Mouse (Mus musculus) megakaryocyte progenitor cell, adult 5-6 weeks (primary cell): ENCODE data around the gene Slc12a1. TPM values are rescaled to one million over a fixed set of nuclear protein-coding genes. Genes with fewer than 3 reads are reported as not detected.
A peak's percentile ranks its signal among the peaks of the same experiment; 100 is the strongest.

Experiments
- ATAC-seq: replicated peaks from 2 replicates; pipeline ENCODE4 v1.8.0; 2016; ENCODE audit warnings: mild to moderate bottlenecking, moderate TSS enrichment, inconsistent platforms; ENCODE audit not compliant: poor library complexity
- total RNA-seq, 2 experiments: library from RNA; stranded (forward) in 1 of 2; stranded (reverse) in 1 of 2; fragments of 157-497, 149-512 nt in 1 of 2; fragments of 200-1000 nt in 1 of 2; gene quantifications; 2 replicates each; pipeline versions ENCODE4 v1.2.3 to v1.2.4; 2015 to 2017

Gene Slc12a1
- total RNA-seq, 2 experiments from 2014 or later = not detected

- no peak for ATAC-seq
These were observed 101.4 kb downstream of the Slc12a1 start for GRCm38 (mm10) chr2:125253699-125254098.

GRCm38 (mm10) chr2:125254630-125255029, 102.3 kb downstream of the Slc12a1 start:
- ATAC-seq = no peak

DNA sequence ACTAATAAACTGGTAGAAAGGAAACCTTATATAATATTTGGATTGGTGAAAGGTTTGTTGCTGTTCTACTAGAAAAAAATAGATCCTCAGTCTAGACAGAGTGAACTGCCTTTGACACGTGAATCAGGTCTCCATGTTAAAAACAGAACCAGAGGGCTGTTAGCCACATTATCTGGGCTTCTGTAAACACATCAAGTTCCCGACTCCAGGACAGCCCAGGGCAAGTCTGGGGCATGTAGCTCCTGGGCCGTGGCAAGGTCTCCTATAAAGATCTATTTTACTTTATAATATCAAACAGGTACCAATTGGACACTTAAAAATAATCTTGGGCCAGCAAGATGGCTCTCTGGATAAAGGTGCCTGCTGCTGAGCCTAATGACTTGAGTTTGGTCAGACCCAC, 103.6 kb downstream of the Slc12a1 start:
- no peak for ATAC-seq

GRCm38 (mm10) chr2:125259230-125260120, 107.2 kb downstream of the Slc12a1 start:
- ATAC-seq = peak; percentile 74

DNA sequence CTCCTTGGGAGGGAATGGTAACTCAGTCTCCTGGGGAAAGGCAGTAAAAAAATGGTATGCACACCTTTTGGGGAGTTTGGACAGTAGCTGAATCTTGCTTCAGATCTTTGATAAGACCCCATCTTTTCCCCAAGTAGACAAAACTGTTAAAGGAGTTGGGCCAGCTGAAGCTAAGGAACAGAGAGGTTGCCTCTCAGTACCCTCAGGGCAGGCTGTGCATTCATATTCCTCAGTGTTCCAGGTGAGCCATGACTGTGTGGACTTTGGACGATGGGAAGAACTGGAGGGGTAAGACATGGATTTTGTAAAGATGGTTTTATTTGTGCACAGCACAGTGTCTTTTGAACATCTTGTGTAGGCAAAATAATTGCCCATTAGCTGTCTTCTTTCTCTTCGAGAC, 108.0 kb downstream of the Slc12a1 start:
- no peak for ATAC-seq

DNA sequence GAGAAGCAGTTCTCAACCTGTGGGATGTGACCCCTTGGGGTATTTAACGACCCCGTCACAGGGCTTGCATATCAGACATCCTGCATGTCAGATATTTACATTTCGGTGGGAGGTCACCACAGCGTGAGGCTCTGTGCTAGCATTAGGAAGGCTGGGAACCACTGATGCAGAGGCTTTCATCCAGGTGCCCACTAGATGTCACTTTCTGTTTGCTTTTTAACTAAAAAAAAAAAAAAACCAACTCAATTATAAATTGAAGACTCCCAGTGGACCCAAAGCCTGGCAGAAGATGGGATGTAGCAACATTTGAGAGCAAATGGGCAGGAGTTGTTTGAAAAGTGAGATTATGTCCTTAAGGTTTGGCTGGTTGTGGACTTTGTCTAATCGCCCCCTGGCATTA, 110.8 kb downstream of the Slc12a1 start:
- peak; percentile 54 for ATAC-seq

GRCm38 (mm10) chr2:125263753-125264152, 111.4 kb downstream of the Slc12a1 start:
- no peak for ATAC-seq

DNA sequence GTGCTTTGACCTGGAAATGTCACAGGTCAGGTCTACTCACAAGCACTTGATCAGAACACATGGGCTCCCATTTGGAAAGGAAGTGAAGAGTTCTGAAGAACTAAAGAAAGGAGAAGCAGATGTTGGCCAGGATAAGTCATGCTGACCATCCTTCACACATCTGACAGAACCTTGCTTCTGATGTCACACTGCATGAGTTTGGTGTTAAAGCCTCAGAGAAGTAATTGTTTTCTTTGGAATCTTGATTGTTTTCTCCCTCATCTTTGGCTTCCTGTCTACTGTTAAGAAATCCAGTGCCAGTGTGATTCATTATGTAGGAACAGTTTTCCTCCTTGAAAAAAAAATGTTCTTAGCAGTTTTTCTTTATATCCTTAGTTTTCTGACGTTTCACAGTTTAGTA, 116.6 kb downstream of the Slc12a1 start:
- no peak for ATAC-seq

DNA sequence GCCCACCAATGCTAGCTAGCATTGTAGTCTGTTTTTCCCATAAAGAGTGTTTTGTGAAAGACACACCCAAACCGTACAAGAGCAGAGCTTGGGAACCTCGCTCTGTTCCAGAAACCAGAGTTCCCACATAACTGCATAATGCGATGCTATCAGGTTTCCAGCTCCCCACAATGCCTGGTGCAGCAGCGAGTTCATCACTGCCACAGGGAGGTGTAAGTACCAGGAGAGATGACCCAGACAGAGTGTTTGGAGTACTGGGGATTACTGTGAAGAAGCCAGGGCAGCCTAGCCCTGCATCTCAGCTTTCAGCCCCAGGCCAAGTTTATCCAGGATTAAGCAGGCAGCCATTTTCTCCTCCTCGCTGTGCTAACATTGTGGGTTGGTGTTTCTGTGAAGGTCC, 123.3 kb downstream of the Slc12a1 start:
- no peak for ATAC-seq

- ATAC-seq = no peak
These were observed 124.4 kb downstream of the Slc12a1 start for GRCm38 (mm10) chr2:125276692-125277091.

GRCm38 (mm10) chr2:125278474-125278873, 126.2 kb downstream of the Slc12a1 start:
- peak; percentile 91 for ATAC-seq

Other genes with a start within 250 kb of the Slc12a1 start
- gene Slc24a5, start 84.4 kb upstream of the Slc12a1 start, total RNA-seq (2015) = 0.32 TPM in 1 of 2 replicates, not detected in the other
- 0.41 and 0.50 TPM in 2 replicates for gene Slc24a5, start 84.4 kb upstream of the Slc12a1 start, total RNA-seq (2017)
- 16.7 and 17.8 TPM in 2 replicates for gene Myef2, start 28.8 kb upstream of the Slc12a1 start, total RNA-seq (2015)
- gene Myef2, start 28.8 kb upstream of the Slc12a1 start, total RNA-seq (2017) = 36.1 and 59.9 TPM in 2 replicates
- not detected in 2 replicates for gene Ctxn2, start 15.8 kb upstream of the Slc12a1 start, total RNA-seq (2015)
- not detected in 2 replicates for gene Ctxn2, start 15.8 kb upstream of the Slc12a1 start, total RNA-seq (2017)
- gene Dut, start 94.7 kb downstream of the Slc12a1 start, total RNA-seq (2015) = 329 and 339 TPM in 2 replicates
- gene Dut, start 94.7 kb downstream of the Slc12a1 start, total RNA-seq (2017) = 203 and 242 TPM in 2 replicates